In the genomic region with DNA sequence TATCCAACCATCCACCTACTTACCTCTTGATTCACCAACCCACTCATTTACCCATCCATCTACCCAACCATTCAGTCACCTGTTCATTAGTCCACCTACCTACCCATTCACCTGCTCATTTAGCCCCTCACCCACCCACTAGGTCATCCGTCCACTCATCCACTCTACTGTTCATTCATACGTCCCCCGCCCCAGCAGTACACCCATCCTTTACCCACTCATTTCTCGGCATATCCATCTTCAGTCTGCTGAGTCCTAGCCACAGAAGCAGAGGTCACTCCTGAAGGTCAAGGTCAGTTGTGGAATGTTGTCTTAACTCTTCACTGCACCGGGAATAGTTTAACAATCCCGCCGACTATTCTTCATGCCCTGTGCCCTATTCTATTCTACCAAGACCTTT, we compare ENCODE assay signal across 11 mouse cellular contexts. TPM values are rescaled to one million over a fixed set of nuclear protein-coding genes. Genes with fewer than 3 reads are reported as not detected.
DNase-seq lines count a peak whose midpoint lies in the region; ATAC-seq and TF ChIP-seq lines count a peak whose summit lies in the region.
"Had no signal": no experiment of that assay in that cellular context is flagged by ENCODE, and none has a peak within 500 bp of the region (broad histone marks: within the 10 kb centered on the region; RNA-seq: fewer than 3 reads in every experiment).

No protein-coding gene starts in this region.

- H3K4me1 ChIP-seq in hindbrain, embryonic 14.5 days (replicated peaks; ENCODE audit: control insufficient read depth, insufficient read depth, low read length): no peaks in the 10 kb centered on the region
- no peaks in the 10 kb centered on the region for H3K4me1 ChIP-seq in hindbrain, embryonic 11.5 days (replicated peaks; ENCODE audit: control insufficient read depth, insufficient read depth, low read length)
- H3K4me1 ChIP-seq in midbrain, embryonic 11.5 days (ENCODE audit: control insufficient read depth, insufficient read depth, low read length): peaks cover 5% of the 10 kb centered on the region
- H3K4me1 ChIP-seq in midbrain, embryonic 10.5 days: peaks cover 9% of the 10 kb centered on the region
- no peaks in the 10 kb centered on the region for H3K4me1 ChIP-seq in forebrain, postnatal 0 days (ENCODE audit: insufficient read depth)
- 0 out of 2 replicates have a peak, but pooled peaks cover 5% of the 10 kb centered on the region for H3K4me1 ChIP-seq in neural tube, embryonic 13.5 days (replicated peaks)
- H3K4me1 ChIP-seq: liver, embryonic 13.5 days had no signal

- H3K9ac ChIP-seq in hindbrain, embryonic 14.5 days: no peak overlapping the region
- H3K9ac ChIP-seq in hindbrain, embryonic 11.5 days (ENCODE audit: low read depth, low read length): no peak overlapping the region
- no peak overlapping the region for H3K9ac ChIP-seq in midbrain, embryonic 11.5 days (ENCODE audit: low read length)
- H3K9ac ChIP-seq in forebrain, postnatal 0 days: no peak overlapping the region
- no peak overlapping the region for H3K9ac ChIP-seq in neural tube, embryonic 13.5 days
- H3K9ac ChIP-seq: liver, embryonic 13.5 days had no signal

- no peaks in the 10 kb centered on the region for H3K27me3 ChIP-seq in hindbrain, embryonic 14.5 days (ENCODE audit: control insufficient read depth, insufficient read depth, low read length)
- H3K27me3 ChIP-seq in hindbrain, embryonic 11.5 days (ENCODE audit: control insufficient read depth, insufficient read depth, low read length): no peaks in the 10 kb centered on the region
- no peaks in the 10 kb centered on the region; the same call in 1 of the 2 replicates for H3K27me3 ChIP-seq in midbrain, embryonic 11.5 days (ENCODE audit: control insufficient read depth, insufficient read depth, low read length)
- peaks cover 6% of the 10 kb centered on the region; the same call in 1 of the 2 replicates for H3K27me3 ChIP-seq in midbrain, embryonic 10.5 days (ENCODE audit: low read depth, poor library complexity, severe bottlenecking)
- no peaks in the 10 kb centered on the region for H3K27me3 ChIP-seq in forebrain, postnatal 0 days (ENCODE audit: insufficient read depth, low read length)
- H3K27me3 ChIP-seq in neural tube, embryonic 13.5 days: no peaks in the 10 kb centered on the region
- H3K27me3 ChIP-seq: liver, embryonic 13.5 days; Patski had no signal

- DNase-seq in hindbrain, embryonic 14.5 days (ENCODE audit: low spot score): no peak
- DNase-seq in hindbrain, embryonic 11.5 days (ENCODE audit: low spot score): no peak
- no peak for DNase-seq in midbrain, embryonic 11.5 days (ENCODE audit: low spot score, missing footprints)
- DNase-seq in midbrain, embryonic 10.5 days (ENCODE audit: low spot score): no peak
- DNase-seq in forebrain, postnatal 0 days: no peak
- no peak for DNase-seq in gastrocnemius, postnatal 25 days

- H3K4me2 ChIP-seq in hindbrain, embryonic 14.5 days (replicated peaks): no peak overlapping the region
- no peak overlapping the region for H3K4me2 ChIP-seq in hindbrain, embryonic 11.5 days (replicated peaks; ENCODE audit: low read depth, low read length)
- no peak overlapping the region for H3K4me2 ChIP-seq in midbrain, embryonic 11.5 days
- H3K4me2 ChIP-seq in forebrain, postnatal 0 days (ENCODE audit: low read depth): no peak overlapping the region
- H3K4me2 ChIP-seq in neural tube, embryonic 13.5 days: no peak overlapping the region
- H3K4me2 ChIP-seq: liver, embryonic 13.5 days had no signal

- no peak overlapping the region for H3K27ac ChIP-seq in hindbrain, embryonic 14.5 days
- H3K27ac ChIP-seq in hindbrain, embryonic 11.5 days (ENCODE audit: low read depth, low read length): no peak overlapping the region
- H3K27ac ChIP-seq in midbrain, embryonic 11.5 days (ENCODE audit: low read depth, low read length): no peak overlapping the region
- H3K27ac ChIP-seq in midbrain, embryonic 10.5 days (replicated peaks): no peak overlapping the region
- no peak overlapping the region for H3K27ac ChIP-seq in forebrain, postnatal 0 days (ENCODE audit: low read depth, low read length)
- no peak overlapping the region for H3K27ac ChIP-seq in neural tube, embryonic 13.5 days (replicated peaks)
- H3K27ac ChIP-seq: gastrocnemius, adult 2 months; liver, embryonic 13.5 days had no signal

- TF ChIP-seq CTCF in forebrain, postnatal 0 days (IDR thresholded peaks at IDR 0.05; ENCODE audit: low read depth): no peak

- H3K4me3 ChIP-seq in hindbrain, embryonic 14.5 days (replicated peaks; ENCODE audit: low read length): no peak overlapping the region
- H3K4me3 ChIP-seq in hindbrain, embryonic 11.5 days (ENCODE audit: low read depth, low read length): no peak overlapping the region
- no peak overlapping the region for H3K4me3 ChIP-seq in midbrain, embryonic 11.5 days (ENCODE audit: low read depth, low read length)
- H3K4me3 ChIP-seq in midbrain, embryonic 10.5 days: no peak overlapping the region
- H3K4me3 ChIP-seq in forebrain, postnatal 0 days (ENCODE audit: low read depth, low read length): no peak overlapping the region
- no peak overlapping the region for H3K4me3 ChIP-seq in neural tube, embryonic 13.5 days
- H3K4me3 ChIP-seq: erythroblast, embryonic 14.5 days; gastrocnemius, adult 2 months; liver, embryonic 13.5 days had no signal

- WGBS in hindbrain, embryonic 14.5 days: 59% methylated on average over 7 of the region's 7 CpGs
- WGBS in hindbrain, embryonic 11.5 days: 52% methylated on average over 7 of the region's 7 CpGs
- 59% methylated on average over 7 of the region's 7 CpGs for WGBS in midbrain, embryonic 11.5 days
- 66% methylated on average over 7 of the region's 7 CpGs for WGBS in midbrain, embryonic 10.5 days
- 67% methylated on average over 7 of the region's 7 CpGs for WGBS in forebrain, postnatal 0 days
- WGBS in neural tube, embryonic 13.5 days: 58% methylated on average over 7 of the region's 7 CpGs

- no peaks in the 10 kb centered on the region for H3K9me3 ChIP-seq in hindbrain, embryonic 14.5 days (ENCODE audit: control insufficient read depth, low read length)
- H3K9me3 ChIP-seq in hindbrain, embryonic 11.5 days (ENCODE audit: control insufficient read depth, low read length): no peaks in the 10 kb centered on the region
- no peaks in the 10 kb centered on the region for H3K9me3 ChIP-seq in midbrain, embryonic 11.5 days (ENCODE audit: control insufficient read depth, low read length)
- peaks cover 6% of the 10 kb centered on the region; the same call in 1 of the 2 replicates for H3K9me3 ChIP-seq in midbrain, embryonic 10.5 days (replicated peaks)
- peaks cover 10% of the 10 kb centered on the region; the same call in 1 of the 2 replicates for H3K9me3 ChIP-seq in forebrain, postnatal 0 days (ENCODE audit: low read length)
- no peaks in the 10 kb centered on the region for H3K9me3 ChIP-seq in neural tube, embryonic 13.5 days
- H3K9me3 ChIP-seq: liver, embryonic 13.5 days had no signal

- peak; percentile 12; the same call in 1 of the 2 replicates for ATAC-seq in hindbrain, embryonic 14.5 days (ENCODE audit: low FRiP score)
- ATAC-seq in hindbrain, embryonic 11.5 days (ENCODE audit: low FRiP score): no peak; the same call in 1 of the 2 replicates
- ATAC-seq in midbrain, embryonic 11.5 days (ENCODE audit: low FRiP score): peak; percentile 53; the same call in 1 of the 2 replicates
- ATAC-seq in forebrain, postnatal 0 days: 0 out of 2 replicates have a peak, but pooled peaks have one; percentile 5
- peak; percentile 42; the same call in 1 of the 2 replicates for ATAC-seq in neural tube, embryonic 13.5 days (ENCODE audit: low read depth)

- no peaks in the 10 kb centered on the region for H3K36me3 ChIP-seq in hindbrain, embryonic 14.5 days (replicated peaks; ENCODE audit: control insufficient read depth, insufficient read depth)
- H3K36me3 ChIP-seq in hindbrain, embryonic 11.5 days (ENCODE audit: control insufficient read depth, insufficient read depth, low read length): no peaks in the 10 kb centered on the region
- H3K36me3 ChIP-seq in midbrain, embryonic 11.5 days (ENCODE audit: control insufficient read depth, insufficient read depth, low read length): no peaks in the 10 kb centered on the region
- H3K36me3 ChIP-seq in midbrain, embryonic 10.5 days: no peaks in the 10 kb centered on the region
- no peaks in the 10 kb centered on the region for H3K36me3 ChIP-seq in forebrain, postnatal 0 days (ENCODE audit: insufficient read depth)
- no peaks in the 10 kb centered on the region for H3K36me3 ChIP-seq in neural tube, embryonic 13.5 days
- H3K36me3 ChIP-seq: liver, embryonic 13.5 days had no signal

RNA-seq across cellular contexts. Expression of a gene that starts 23.6 kb away (rescaled TPM):
- 34.6 and 43.9 TPM in 2 replicates for polyA plus RNA-seq in hindbrain, embryonic 14.5 days (2014; fragmentation: Nextera tagmentation; extraction: Ambion mirVana)
- polyA plus RNA-seq in hindbrain, embryonic 11.5 days (2014; fragmentation: Nextera tagmentation; extraction: Ambion mirVana): 40.3 and 44.1 TPM in 2 replicates
- 63.8 and 71.8 TPM in 2 replicates for polyA plus RNA-seq in midbrain, embryonic 11.5 days (2014; fragmentation: Nextera tagmentation; extraction: Ambion mirVana)
- polyA plus RNA-seq in midbrain, embryonic 10.5 days (2016; fragmentation: Nextera tagmentation; extraction: Ambion mirVana): 49.1 and 56.6 TPM in 2 replicates
- total RNA-seq in forebrain, postnatal 0 days (2014; rRNA removed): 25.2 and 35.1 TPM in 2 replicates
- polyA plus RNA-seq in forebrain, postnatal 0 days (2015; fragmentation: Nextera tagmentation; extraction: Ambion mirVana): 14.9 and 22.6 TPM in 2 replicates
- 31.5 and 33.4 TPM in 2 replicates for polyA plus RNA-seq in neural tube, embryonic 13.5 days (2015; fragmentation: Nextera tagmentation; extraction: Ambion mirVana)
- total RNA-seq in gastrocnemius, postnatal 25 days (2021): 1 to 10 TPM; 1.7 to 1.8 TPM
